Mouse (Mus musculus) cerebellum, adult 2 months (tissue): ENCODE results near the gene Nrp1. TPM values are rescaled to one million over a fixed set of nuclear protein-coding genes. Genes with fewer than 3 reads are reported as not detected.

Source experiments
- DNase-seq, 2 experiments: peaks; one replicate each; pipeline ENCODE4 v3.0.0; 2021
- H3K27ac ChIP-seq: fragments of 200-500 bp; 2 replicates; pipeline ENCODE4 v1.5.1; 2012; ENCODE audit warnings: low read length, control low read depth, inconsistent platforms; ENCODE audit not compliant: insufficient read depth
- H3K27me3 ChIP-seq: fragments of 200-500 bp; 2 replicates; pipeline ENCODE4 v1.6.1; 2012; ENCODE audit warnings: inconsistent platforms, mild to moderate bottlenecking, low read length, moderate library complexity; ENCODE audit not compliant: control insufficient read depth, insufficient read depth
- H3K4me1 ChIP-seq: fragments of 200-500 bp; 2 replicates; pipeline ENCODE4 v1.6.1; 2011; ENCODE audit warnings: low read length; ENCODE audit not compliant: control insufficient read depth, insufficient read depth
- H3K4me3 ChIP-seq: fragments of 200-500 bp; replicated peaks from 2 replicates; pipeline ENCODE3; 2011; ENCODE audit warnings: mild to moderate bottlenecking, low read depth, low read length, control low read depth; ENCODE audit not compliant: insufficient read depth
- CTCF ChIP-seq: fragments of 200-500 bp; IDR thresholded peaks from 2 replicates; pipeline ENCODE4 v1.5.1; 2011; ENCODE audit warnings: low read depth, mild to moderate bottlenecking, control low read depth, low read length, moderate library complexity, borderline replicate concordance; ENCODE audit not compliant: insufficient read depth
- POLR2A ChIP-seq: fragments of 200-500 bp; IDR thresholded peaks from 2 replicates; pipeline ENCODE4 v1.6.1; 2011; ENCODE audit warnings: low read length, control low read depth, borderline replicate concordance; ENCODE audit not compliant: insufficient read depth
- whole genome bisulfite sequencing: fragments of 180-500 bp; shearing (Covaris S2); methylation state at CpG from one replicate; pipeline ENCODE4 v1.1.7; 2018; 5-methylcytosine and 5-hydroxymethylcytosine counted together
- polyA plus RNA-seq: library from polyadenylated mRNA; depleted of rRNA; stranded (reverse); fragments of >200 nt; gene quantifications from 2 replicates; pipeline ENCODE4 v1.2.3, GENCODE M21; 2012

Nrp1 gene
- polyA plus RNA-seq, 1 experiment = 7.8 TPM

DNA sequence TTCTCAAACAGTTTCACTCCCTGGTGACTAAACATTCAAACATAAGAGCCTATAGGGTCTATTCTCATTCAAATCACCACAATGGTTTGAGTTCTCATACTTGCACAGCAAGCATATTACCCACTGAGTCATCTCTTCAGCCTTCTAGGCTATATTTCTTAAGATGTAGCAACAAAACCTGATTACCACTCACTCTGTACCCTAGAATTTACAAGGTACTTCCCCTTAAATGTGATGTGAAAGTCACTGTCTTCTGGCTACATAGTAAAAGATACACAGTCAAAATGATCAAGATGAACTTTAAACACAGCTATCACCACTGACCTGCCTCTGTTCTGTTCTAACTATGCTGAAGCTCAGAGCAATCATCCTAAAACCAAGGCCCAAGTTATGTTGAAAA is 7.2 kb upstream of the Nrp1 start:
- TF ChIP-seq CTCF (no peak), POLR2A (no peak)
- no peak for DNase-seq
- no peak overlapping the region for H3K4me3 ChIP-seq
- no peaks in the 10 kb centered on the region for H3K4me1 ChIP-seq
- H3K27ac ChIP-seq = no peak overlapping the region
- no peaks in the 10 kb centered on the region for H3K27me3 ChIP-seq

DNA sequence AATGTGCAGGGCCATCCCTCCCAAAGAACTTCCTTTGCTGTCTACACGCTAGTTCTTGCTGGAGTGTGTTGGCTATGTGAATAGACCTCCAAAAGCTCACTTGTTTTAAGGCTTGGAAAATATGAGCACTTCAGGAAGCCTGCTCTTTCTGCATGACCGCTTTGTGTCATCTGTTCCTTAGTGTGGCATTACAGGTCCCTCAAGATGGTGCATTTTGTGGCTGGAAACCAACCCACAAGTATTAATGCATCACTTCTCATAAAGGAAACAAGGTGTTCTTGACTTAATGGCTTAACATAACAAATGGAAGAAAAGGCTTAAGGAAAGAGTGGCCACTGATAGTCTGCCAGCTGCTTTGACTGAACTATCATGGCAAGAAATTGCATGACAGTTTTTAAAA is 5.6 kb upstream of the Nrp1 start:
- Histone ChIP-seq H3K27me3 (no peaks in the 10 kb centered on the region), H3K4me1 (peaks cover 2% of the 10 kb centered on the region; the same call in 1 of the 2 replicates), H3K4me3 (no peak overlapping the region), H3K27ac (no peak overlapping the region)
- WGBS = 88% methylated on average over 2 of the region's 2 CpGs
- no peak for DNase-seq
- no peak for TF ChIP-seq CTCF
- TF ChIP-seq POLR2A = no peak

DNA sequence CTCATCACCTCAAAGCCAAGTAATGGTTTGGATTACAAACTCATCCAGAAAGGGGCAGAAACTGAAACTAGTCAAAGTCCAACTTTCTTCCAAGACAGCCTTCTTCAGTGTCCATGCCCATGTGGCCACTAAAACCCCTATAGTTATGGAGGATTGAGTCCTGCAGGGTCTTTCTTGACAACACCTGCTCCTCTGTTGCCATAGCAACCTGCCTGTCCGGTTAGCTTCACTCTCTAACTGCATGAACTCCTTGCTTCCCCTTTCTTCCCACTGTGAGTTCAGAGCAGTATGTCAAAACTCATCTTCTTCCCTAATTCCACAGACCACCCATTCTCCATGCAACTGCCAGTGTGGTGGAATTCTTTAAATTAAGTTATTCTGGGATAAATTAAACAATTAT is 4.4 kb upstream of the Nrp1 start:
- no peak for DNase-seq
- no peaks in the 10 kb centered on the region for H3K27me3 ChIP-seq
- no peak overlapping the region for H3K4me3 ChIP-seq
- WGBS = 76% methylated on average over 1 of the region's 1 CpGs
- H3K27ac ChIP-seq = no peak overlapping the region
- H3K4me1 ChIP-seq = peaks cover 3% of the 10 kb centered on the region; the same call in 1 of the 2 replicates
- TF ChIP-seq POLR2A (no peak), CTCF (no peak)

DNA sequence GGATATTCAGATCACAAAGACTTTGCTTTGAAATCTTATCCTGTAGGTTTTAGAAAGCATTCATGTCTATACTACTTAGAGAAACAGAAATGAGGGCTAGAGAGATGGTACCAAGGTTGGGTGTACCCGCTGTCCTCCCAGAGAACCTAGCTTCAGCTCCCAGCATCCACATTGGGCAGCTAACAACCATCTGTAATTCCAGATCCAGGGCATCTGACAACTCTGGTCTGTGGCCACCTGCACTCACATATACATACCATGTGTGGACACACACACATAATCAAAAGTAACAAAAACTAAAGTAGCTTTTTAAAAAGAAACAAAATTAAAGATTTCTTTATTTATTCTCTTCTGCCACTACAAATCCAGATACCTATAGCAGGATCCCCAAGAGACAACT is 3.3 kb upstream of the Nrp1 start:
- H3K4me1 ChIP-seq = peaks cover 3% of the 10 kb centered on the region; the same call in 1 of the 2 replicates
- no peak overlapping the region for H3K4me3 ChIP-seq
- no peak overlapping the region for H3K27ac ChIP-seq
- no peak for TF ChIP-seq CTCF
- no peak for TF ChIP-seq POLR2A
- H3K27me3 ChIP-seq = no peaks in the 10 kb centered on the region
- 95% methylated on average over 1 of the region's 1 CpGs for WGBS
- no peak for DNase-seq

DNA sequence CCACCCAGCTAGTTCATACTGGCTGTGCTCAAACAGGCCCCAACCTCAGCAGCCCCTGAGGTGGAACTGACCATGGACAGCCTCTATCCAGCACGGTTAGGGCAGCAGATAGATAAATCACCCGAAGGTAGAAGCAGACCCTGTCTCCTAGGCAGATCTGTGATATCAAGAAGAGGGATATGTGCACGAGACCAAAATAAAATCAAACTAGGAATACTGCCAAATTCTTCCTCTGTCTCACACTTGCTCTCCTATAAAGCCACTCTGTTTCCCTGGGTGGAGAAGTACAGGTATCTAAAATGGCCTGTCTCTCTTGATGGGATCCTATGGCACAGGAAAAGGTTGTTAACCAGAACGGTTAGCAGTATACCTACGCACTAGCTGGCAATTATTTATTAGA is 2.2 kb upstream of the Nrp1 start:
- Histone ChIP-seq H3K4me1 (peaks cover 3% of the 10 kb centered on the region; the same call in 1 of the 2 replicates), H3K27ac (no peak overlapping the region), H3K27me3 (no peaks in the 10 kb centered on the region), H3K4me3 (no peak overlapping the region)
- 87% methylated on average over 5 of the region's 5 CpGs for WGBS
- DNase-seq = no peak
- TF ChIP-seq CTCF = no peak
- TF ChIP-seq POLR2A = no peak

DNA sequence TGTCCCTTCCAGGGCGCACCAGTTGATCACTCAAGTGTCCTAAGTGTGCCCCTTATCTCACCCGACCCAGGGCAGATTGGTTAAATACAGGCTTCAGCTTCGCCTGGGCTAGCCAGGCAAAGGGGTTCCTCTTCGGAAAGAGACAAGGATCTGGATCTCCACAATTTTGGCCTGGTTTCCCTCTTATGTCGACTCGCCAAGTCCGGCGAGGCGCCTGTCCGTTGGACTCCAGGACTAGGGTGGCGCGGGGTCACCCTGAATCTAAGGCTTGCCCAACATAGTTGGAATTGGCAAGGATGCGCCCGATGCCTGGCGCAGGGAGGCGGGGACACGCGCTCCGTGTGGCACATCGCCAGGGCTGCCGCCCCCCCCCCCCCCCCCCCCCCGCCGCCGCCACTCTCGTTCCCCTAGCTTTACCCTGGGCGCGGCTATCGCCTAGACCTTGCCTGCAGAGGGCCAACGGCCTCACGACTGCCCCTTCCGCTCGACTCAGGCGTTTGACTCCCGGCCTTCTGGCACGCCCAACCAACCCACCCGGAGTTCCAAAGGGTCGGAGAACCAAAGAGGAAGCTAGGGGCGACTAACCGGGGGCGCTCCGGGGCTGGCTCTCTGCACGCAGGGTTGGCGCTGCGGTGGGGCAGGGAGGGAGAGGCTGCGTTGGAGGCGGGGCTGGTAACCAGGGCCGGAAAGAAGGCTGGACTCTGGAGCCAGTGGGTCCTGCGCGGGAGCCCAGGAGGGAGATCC is 1.4 kb upstream of the Nrp1 start:
- H3K4me3 ChIP-seq = peak overlapping the region; percentile 58
- no peaks in the 10 kb centered on the region for H3K27me3 ChIP-seq
- peaks cover 3% of the 10 kb centered on the region; the same call in 1 of the 2 replicates for H3K4me1 ChIP-seq
- WGBS = 3% methylated on average over 42 of the region's 49 CpGs
- no peak for TF ChIP-seq CTCF
- TF ChIP-seq POLR2A = no peak
- H3K27ac ChIP-seq = no peak overlapping the region
- peak; percentile 53 to 61 for DNase-seq

DNA sequence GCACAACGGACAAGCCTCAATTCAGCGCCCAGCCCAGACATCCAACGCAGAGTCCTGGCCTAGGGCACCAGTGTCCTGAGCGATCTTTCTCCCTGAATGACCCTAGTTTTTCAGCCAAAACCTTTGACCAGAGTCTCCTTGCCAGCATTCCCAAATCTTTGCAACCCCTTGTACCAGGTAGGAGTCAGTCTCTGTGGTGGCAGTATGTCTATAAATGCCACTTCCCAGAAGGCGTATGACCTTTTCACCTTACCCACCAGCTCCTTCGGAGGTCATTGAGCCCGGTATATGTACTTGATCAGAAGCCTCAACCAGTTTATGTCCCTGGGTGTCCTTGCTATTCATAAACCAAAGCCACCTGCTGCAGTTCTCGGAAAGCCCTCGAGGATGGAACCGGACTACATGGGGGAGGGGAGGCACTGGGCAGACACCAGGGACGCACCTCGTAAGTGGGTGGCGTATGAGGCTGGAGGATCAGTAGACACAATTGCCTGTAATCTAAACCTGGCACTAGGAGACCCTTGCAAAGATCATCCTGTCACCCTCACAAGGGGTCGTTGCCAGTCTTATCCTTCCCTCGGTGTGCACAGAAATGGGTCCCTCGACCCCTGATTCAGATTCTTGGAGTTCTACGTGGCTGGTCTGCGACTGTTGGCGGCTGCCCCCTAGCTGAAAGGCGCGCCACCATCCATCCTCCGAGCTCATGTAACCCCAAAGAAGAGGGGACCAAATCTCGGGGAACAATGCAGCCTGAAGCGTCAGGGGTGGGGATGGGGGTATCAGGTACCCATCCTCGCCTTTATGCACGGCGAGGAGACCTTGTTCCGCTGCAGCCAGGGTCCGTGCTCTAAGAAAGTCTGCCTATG is 631 bp upstream of the Nrp1 start:
- Histone ChIP-seq H3K27me3 (no peaks in the 10 kb centered on the region), H3K4me1 (peaks cover 3% of the 10 kb centered on the region; the same call in 1 of the 2 replicates), H3K27ac (no peak overlapping the region), H3K4me3 (peak overlapping the region; percentile 44)
- TF ChIP-seq CTCF (peak; percentile 41; the same call in 1 of the 2 replicates), POLR2A (no peak)
- WGBS = 2% methylated on average over 29 of the region's 29 CpGs
- DNase-seq = peak; percentile 41 to 52
